Mouse (Mus musculus) embryonic fibroblast, embryonic 13.5 days (primary cell): ENCODE measurements around the gene Ptpre. TPM values are rescaled to one million over a fixed set of nuclear protein-coding genes. Genes with fewer than 3 reads are reported as not detected.

ENCODE experiments used
- H3K27ac ChIP-seq: 2 replicates; pipeline ENCODE4 v1.5.1; 2012; ENCODE audit warnings: low read length, control low read depth, inconsistent platforms; ENCODE audit not compliant: insufficient read depth
- H3K4me1 ChIP-seq: 2 replicates; pipeline ENCODE4 v1.6.1; 2011; ENCODE audit warnings: low read length; ENCODE audit not compliant: control insufficient read depth, insufficient read depth
- H3K4me3 ChIP-seq: 2 replicates; pipeline ENCODE4 v1.5.1; 2011; ENCODE audit warnings: mild to moderate bottlenecking, control low read depth, low read length; ENCODE audit not compliant: insufficient read depth
- CTCF ChIP-seq: IDR thresholded peaks from 2 replicates; pipeline ENCODE4 v1.5.1; 2011; ENCODE audit warnings: mild to moderate bottlenecking, control low read depth, low read length, moderate library complexity, borderline replicate concordance; ENCODE audit not compliant: insufficient read depth
- POLR2A ChIP-seq: IDR thresholded peaks from 2 replicates; pipeline ENCODE4 v1.6.1; 2011; ENCODE audit warnings: low read depth, mild to moderate bottlenecking, control low read depth, low read length, moderate library complexity
- polyA plus RNA-seq: library from polyadenylated mRNA; stranded (reverse); fragments of >200 nt; gene quantifications from 2 replicates; pipeline ENCODE4 v1.2.4, GENCODE M21; 2011; ENCODE audit warnings: low read depth; ENCODE audit not compliant: missing spikeins, insufficient read length

Ptpre gene
- polyA plus RNA-seq, 1 experiment: 3.2 TPM

GRCm38 (mm10) chr7:135654288-135654687, 117.0 kb downstream of the Ptpre start:
- no peak for TF ChIP-seq POLR2A
- TF ChIP-seq CTCF: no peak
- Histone ChIP-seq H3K4me3 (no peak overlapping the region), H3K4me1 (peaks cover 17% of the 10 kb centered on the region), H3K27ac (no peak overlapping the region; the same call in 1 of the 2 replicates)

GRCm38 (mm10) chr7:135655113-135655512, 117.8 kb downstream of the Ptpre start:
- TF ChIP-seq POLR2A (no peak), CTCF (no peak)
- H3K4me1 ChIP-seq: peaks cover 17% of the 10 kb centered on the region
- H3K4me3 ChIP-seq: no peak overlapping the region
- H3K27ac ChIP-seq: no peak overlapping the region

- TF ChIP-seq CTCF (no peak), POLR2A (no peak)
- Histone ChIP-seq H3K4me3 (no peak overlapping the region), H3K27ac (no peak overlapping the region), H3K4me1 (peaks cover 9% of the 10 kb centered on the region)
Observed at GRCm38 (mm10) chr7:135658150-135658549, 120.9 kb downstream of the Ptpre start.

DNA sequence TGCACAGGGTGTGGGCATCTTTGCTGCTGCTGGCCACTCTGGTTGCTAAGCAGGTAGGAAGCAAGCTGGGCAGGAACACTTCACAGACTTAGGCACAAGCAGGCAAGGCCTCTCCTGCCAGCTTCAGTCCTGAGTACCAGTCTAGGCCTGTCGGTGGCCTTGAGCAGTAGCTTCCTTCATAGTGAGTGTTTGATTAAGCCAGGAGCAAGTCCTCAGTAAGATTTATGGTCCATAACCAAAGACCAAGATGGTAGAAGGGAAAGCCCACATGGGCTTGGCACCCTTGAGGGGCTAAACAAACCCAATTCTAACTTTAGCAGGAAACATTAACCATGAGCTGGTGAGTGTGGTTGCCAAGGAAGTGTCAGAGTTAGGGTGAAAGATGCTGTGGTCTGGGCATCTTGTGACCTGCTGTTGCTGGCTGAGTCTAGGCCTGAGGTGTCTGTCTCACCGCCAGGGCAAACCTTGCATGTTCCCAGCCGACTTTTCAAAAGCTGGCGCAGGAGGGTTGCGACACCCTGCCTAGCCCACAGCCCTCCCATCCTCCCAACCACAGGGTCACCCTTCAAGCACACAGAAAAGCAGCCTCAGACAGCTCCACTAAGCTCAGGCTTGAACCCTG, 122.1 kb downstream of the Ptpre start:
- no peak for TF ChIP-seq POLR2A
- TF ChIP-seq CTCF: no peak
- Histone ChIP-seq H3K27ac (no peak overlapping the region), H3K4me3 (no peak overlapping the region), H3K4me1 (no peaks in the 10 kb centered on the region)

DNA sequence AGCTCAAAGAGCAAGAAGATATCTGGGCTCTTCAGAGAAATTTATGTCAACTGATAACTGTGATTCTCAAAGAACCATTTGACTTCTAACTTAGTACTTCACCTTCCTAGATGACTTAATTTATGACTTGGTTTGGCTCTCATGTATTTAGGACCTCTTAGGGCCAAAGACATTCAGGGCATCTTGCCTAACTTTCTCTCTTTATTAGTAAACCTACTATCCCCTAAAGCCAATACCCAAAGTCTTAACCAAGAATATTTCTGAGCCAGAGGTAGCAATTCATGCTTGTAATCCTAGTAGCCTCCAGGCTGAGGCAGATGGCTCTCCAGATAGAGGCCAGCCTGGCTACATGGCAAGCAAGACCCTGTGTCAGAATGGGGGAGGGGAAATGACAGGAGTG, 123.0 kb downstream of the Ptpre start:
- TF ChIP-seq CTCF (no peak), POLR2A (no peak)
- Histone ChIP-seq H3K4me1 (no peaks in the 10 kb centered on the region), H3K4me3 (no peak overlapping the region), H3K27ac (no peak overlapping the region)

DNA sequence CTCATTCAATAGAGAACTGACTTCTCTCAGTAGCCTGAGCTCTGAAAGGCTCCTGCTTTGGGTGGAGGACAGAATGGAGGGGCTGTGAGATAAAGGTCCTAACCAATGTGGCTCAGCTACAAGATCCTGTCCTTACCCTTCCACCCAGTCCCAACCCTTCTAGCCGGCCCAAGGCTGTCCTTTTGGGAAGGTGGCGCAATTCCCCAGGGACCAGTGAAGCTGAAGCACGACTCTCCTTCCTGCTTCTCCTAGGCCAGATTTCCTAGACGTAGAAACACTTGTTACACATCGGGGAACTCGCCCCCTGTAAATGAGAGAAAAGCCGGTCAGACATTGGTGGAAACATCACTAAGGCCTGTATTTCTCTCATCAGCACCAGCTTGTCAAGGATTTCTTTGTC, 126.9 kb downstream of the Ptpre start:
- Histone ChIP-seq H3K4me1 (no peaks in the 10 kb centered on the region), H3K27ac (no peak overlapping the region), H3K4me3 (no peak overlapping the region)
- no peak for TF ChIP-seq POLR2A
- no peak for TF ChIP-seq CTCF

DNA sequence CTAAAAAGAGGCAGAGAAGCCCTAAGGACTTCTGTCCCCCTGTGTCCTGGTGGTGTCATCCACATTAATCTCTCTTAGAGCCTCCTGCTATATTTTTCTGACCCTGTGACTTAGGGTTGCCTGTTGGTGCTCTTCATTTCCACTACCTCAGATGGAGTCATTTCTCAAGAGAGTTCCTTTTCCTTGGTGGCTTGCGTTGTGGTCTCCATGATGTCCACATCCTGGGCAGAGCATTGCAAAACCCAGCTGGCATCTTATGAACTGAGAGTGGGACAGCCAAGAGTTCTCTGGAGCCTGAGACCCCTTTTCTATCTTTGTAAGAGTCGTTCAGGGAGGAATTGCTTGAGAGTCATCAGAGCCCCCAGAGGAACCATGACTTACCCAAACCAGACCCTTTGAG, 129.0 kb downstream of the Ptpre start:
- no peak for TF ChIP-seq POLR2A
- no peak for TF ChIP-seq CTCF
- Histone ChIP-seq H3K27ac (no peak overlapping the region), H3K4me3 (no peak overlapping the region), H3K4me1 (no peaks in the 10 kb centered on the region)

DNA sequence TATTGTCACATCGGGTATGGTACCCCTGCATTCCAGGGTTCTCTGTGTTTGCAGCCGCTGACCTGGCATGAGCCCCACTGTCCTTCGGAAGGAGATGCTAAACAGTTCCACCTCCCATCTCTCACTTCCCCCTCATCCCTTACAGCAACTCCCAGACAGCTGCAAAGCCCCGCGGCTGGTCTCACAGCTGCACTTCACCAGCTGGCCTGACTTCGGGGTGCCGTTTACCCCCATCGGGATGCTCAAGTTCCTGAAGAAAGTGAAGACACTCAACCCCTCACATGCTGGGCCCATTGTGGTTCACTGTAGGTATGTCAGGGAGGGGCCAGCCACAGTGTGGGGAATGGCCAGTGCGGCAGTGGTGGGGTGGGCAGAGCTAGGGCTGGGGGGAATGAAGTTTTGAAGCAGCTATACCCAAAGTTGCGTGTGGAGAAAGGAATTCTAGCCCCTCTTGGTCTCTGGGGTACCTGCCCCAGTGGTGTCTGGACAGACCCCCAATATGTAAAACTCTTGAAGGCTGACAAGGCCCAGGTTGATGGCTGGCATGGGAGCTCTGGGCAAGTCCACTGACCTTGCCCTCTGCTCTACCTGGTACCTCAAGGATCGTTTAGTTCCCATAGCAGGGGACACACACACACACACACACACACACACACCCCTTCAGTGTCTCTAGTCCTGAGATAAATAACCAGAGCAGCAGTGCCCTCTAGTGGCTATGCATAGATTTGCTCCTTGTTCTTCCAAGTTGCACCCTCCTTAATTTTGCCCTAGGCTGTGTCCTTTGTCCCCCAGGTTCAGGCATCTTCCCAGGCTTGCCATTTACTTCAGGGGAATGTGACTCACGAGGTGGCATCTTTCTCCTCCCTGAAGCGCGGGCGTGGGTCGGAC, 131.8 kb downstream of the Ptpre start:
- Histone ChIP-seq H3K4me3 (no peak overlapping the region), H3K4me1 (no peaks in the 10 kb centered on the region), H3K27ac (no peak overlapping the region)
- TF ChIP-seq CTCF (no peak), POLR2A (no peak)

DNA sequence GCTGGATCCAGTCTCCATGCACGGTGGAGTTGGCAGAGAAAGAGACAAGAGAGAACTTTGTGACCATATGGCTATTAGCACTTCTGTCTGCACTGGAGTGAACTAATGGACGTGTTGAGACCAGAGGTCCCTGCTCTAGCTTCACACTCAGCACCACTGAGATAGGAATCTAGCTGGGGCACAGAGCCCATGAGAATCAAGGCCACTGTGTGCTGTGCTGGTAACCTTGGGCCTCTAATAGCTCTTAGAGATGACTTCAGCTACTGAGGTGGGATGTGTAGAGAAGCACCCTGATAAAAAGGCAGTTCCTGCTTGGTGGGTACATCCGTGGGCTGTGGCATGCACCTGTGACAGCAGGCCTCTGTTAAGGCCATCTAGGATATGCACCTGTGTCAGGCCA, 136.3 kb downstream of the Ptpre start:
- no peak overlapping the region for H3K4me3 ChIP-seq
- TF ChIP-seq POLR2A (no peak), CTCF (no peak)
- H3K27ac ChIP-seq: no peak overlapping the region
- H3K4me1 ChIP-seq: no peaks in the 10 kb centered on the region

- TF ChIP-seq CTCF (no peak), POLR2A (no peak)
- H3K27ac ChIP-seq: no peak overlapping the region
- no peak overlapping the region for H3K4me3 ChIP-seq
- H3K4me1 ChIP-seq: no peaks in the 10 kb centered on the region
Observed at GRCm38 (mm10) chr7:135676722-135677121, 139.4 kb downstream of the Ptpre start.
